Mouse (Mus musculus) erythroblast, embryonic 14.5 days (primary cell): ENCODE results near the gene Ppp1r12c. TPM values are rescaled to one million over a fixed set of nuclear protein-coding genes. Genes with fewer than 3 reads are reported as not detected.

ENCODE experiments used
- H3K27me3 ChIP-seq: 2 replicates; pipeline ENCODE4 v1.6.1; 2012; ENCODE audit warnings: inconsistent platforms; ENCODE audit not compliant: control insufficient read depth
- H3K36me3 ChIP-seq: 2 replicates; pipeline ENCODE4 v1.6.1; 2012; ENCODE audit warnings: mild to moderate bottlenecking, inconsistent platforms; ENCODE audit not compliant: control insufficient read depth
- H3K4me1 ChIP-seq: 2 replicates; pipeline ENCODE4 v1.6.1; 2012; ENCODE audit warnings: inconsistent platforms; ENCODE audit not compliant: control insufficient read depth
- H3K4me3 ChIP-seq: replicated peaks from 2 replicates; pipeline ENCODE3; 2012; ENCODE audit warnings: moderate library complexity, mild to moderate bottlenecking, inconsistent platforms
- H3K9me3 ChIP-seq: 2 replicates; pipeline ENCODE4 v1.6.1; 2012; ENCODE audit warnings: low read length, inconsistent platforms, mixed read lengths; ENCODE audit not compliant: control insufficient read depth
- GATA1 ChIP-seq: IDR thresholded peaks from 2 replicates; pipeline ENCODE4 v1.6.1; 2012; ENCODE audit warnings: low read length, inconsistent platforms, mixed read lengths
- TAL1 ChIP-seq: IDR thresholded peaks from 3 replicates; pipeline ENCODE4 v1.6.1; 2012; ENCODE audit warnings: low read length, inconsistent platforms, mixed read lengths
- polyA plus RNA-seq: library from polyadenylated mRNA; stranded (reverse); fragments of >175 nt; gene quantifications from 2 replicates; pipeline ENCODE4 v1.2.3, GENCODE M21; 2012

Ppp1r12c gene
- polyA plus RNA-seq, 1 experiment, result 10.8 TPM

DNA sequence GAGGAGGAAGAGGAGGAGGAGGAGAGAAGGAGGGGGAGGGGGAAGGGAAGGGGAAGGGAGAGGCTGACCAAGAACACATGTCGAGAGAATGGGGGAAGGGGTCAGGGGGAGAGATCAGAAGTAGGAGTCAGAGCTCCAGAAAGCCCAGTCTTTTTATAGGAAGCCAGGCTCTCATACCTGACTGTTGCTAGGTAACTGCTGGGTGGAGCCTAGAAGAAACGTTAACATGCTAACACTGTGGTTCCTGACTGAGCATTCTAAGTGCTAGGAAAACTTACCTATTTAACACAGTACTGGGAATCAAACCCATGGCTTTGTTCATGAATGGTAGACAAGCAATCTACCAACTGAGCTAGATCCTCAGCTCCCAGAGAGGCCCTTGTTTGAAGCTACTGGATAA is 52.3 kb downstream of the Ppp1r12c start:
- Histone ChIP-seq H3K27me3 (no peaks in the 10 kb centered on the region), H3K9me3 (no peaks in the 10 kb centered on the region), H3K4me3 (no peak overlapping the region), H3K4me1 (peaks cover 24% of the 10 kb centered on the region), H3K36me3 (no peaks in the 10 kb centered on the region; the same call in 1 of the 2 replicates)
- TF ChIP-seq GATA1 (no peak), TAL1 (no peak)

DNA sequence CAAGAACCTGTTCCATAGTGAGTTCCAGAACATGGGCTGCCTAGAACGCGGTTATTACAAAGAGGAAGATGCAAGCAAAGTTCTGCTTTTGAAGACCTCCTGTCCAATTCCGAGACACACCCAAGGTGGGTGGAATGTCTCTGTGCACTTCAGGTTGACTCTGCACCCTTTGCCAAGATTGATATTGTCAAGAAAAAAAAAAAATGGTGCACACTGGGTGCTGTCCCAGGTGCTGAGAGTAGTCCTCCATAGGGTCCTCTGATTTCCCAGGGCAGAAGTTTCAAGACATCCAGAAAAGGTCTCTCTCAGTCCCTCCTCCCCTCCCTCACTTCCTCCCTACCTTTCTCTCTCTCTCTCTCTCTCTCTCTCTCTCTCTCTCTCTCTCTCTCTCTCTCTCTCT is 53.0 kb downstream of the Ppp1r12c start:
- TF ChIP-seq GATA1 (no peak), TAL1 (no peak)
- Histone ChIP-seq H3K27me3 (no peaks in the 10 kb centered on the region), H3K4me1 (peaks cover 24% of the 10 kb centered on the region), H3K4me3 (no peak overlapping the region), H3K36me3 (peaks cover 8% of the 10 kb centered on the region), H3K9me3 (no peaks in the 10 kb centered on the region)

DNA sequence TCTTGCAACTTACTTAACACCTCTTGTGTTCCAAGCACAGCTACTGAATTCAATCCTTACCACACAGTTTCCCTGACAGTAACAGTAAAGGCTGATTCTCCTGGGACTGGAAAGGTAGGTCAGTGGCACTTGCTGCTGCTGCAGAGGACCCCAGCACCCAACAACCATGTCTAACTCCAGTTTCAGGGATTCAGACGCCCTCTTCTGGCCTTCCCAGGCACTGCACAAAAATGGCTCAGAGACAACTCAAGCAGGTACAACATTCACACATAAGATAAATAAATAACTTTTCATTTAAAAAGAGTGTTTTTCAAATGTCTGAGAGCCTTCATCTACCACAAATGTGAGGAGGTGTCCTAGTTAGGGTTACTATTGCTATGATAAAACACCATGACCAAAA is 54.3 kb downstream of the Ppp1r12c start:
- TF ChIP-seq GATA1 (no peak), TAL1 (no peak)
- H3K27me3 ChIP-seq, result no peaks in the 10 kb centered on the region
- H3K36me3 ChIP-seq, result peaks cover 17% of the 10 kb centered on the region
- H3K9me3 ChIP-seq, result no peaks in the 10 kb centered on the region
- H3K4me1 ChIP-seq, result peaks cover 17% of the 10 kb centered on the region
- no peak overlapping the region for H3K4me3 ChIP-seq

DNA sequence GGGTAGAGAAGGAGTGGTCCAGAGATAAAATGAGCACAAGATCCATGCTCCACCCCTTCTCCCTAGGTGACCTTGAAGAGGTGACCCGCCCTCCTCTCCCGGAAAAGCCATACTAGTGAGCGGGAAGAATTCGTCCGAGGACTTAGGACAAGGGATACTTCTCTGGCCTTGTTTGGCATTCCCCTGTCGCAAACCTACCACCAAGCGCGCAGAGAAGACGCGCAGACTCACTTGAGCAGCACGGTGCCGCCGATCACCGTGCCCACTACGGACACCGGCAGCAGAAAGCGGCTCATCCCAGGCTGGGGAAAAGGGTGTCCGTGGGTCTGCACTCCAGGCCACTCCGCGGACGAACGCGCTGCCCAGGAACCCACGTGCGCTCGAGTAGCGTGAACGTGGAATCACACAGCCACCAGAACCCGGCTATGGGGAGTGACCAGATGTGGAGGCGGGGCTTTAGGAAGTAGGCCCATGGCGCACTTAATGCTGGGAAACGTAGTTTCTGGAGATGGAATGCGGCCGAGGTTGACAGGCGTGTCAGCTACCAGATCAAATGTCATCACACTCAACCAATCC is 56.2 kb downstream of the Ppp1r12c start, which contains the start of gene Rdh13:
Gene Rdh13 (minus strand): TSS at position 434 of the 576 bp plus-strand sequence.
- no peak for TF ChIP-seq TAL1
- TF ChIP-seq GATA1, result no peak
- peak within 1 kb of the TSS; percentile 72 for H3K4me3 ChIP-seq
- H3K9me3 ChIP-seq, result no peaks in the 10 kb centered on the region
- H3K4me1 ChIP-seq, result peaks cover 17% of the 10 kb centered on the region
- H3K36me3 ChIP-seq, result peaks cover 28% of the 10 kb centered on the region
- H3K27me3 ChIP-seq, result no peaks in the 10 kb centered on the region

DNA sequence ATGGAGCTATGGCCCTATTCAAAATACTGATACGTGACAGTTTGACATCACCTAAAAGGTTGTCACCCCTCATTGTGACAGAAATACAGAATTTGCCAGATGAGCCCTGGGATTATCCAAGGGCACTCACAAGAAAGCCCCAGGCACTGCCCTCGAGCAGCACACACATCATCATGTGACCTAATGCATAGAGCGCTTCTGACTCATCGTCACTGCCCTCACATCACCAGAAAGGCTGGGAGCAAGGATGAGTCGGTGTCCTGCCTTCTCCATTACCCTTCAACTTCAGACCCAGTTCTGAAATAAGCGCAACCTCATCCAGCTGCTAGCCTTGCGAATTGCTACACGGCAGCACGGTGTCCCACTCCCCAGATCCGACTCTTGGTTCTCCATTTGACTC is 60.9 kb downstream of the Ppp1r12c start:
- Histone ChIP-seq H3K9me3 (no peaks in the 10 kb centered on the region), H3K36me3 (peaks cover 40% of the 10 kb centered on the region), H3K4me1 (peaks cover 11% of the 10 kb centered on the region), H3K27me3 (no peaks in the 10 kb centered on the region), H3K4me3 (no peak overlapping the region)
- TF ChIP-seq TAL1 (no peak), GATA1 (no peak)

DNA sequence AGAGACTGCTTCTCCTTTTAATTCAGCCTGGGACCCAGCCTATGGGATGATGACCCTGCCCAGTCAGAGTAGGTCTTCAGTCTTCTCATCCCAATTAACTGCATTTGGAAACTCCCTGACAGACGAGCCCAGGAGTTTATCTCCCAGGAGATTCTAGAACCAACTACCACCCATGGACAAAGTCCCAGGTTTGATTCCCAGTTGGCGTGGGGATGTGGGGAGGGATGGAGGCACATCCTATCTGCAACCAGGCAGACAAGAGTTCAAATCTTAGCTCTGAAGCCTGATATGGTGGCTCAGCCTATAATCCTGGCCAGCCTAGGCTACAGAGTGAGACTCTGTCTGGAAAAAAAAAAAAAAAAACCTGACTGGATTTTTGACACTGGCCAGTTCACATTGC is 63.8 kb downstream of the Ppp1r12c start:
- no peak overlapping the region for H3K4me3 ChIP-seq
- peaks cover 44% of the 10 kb centered on the region for H3K36me3 ChIP-seq
- H3K4me1 ChIP-seq, result no peaks in the 10 kb centered on the region
- TF ChIP-seq GATA1, result no peak
- TF ChIP-seq TAL1, result no peak
- no peaks in the 10 kb centered on the region for H3K27me3 ChIP-seq
- no peaks in the 10 kb centered on the region for H3K9me3 ChIP-seq

DNA sequence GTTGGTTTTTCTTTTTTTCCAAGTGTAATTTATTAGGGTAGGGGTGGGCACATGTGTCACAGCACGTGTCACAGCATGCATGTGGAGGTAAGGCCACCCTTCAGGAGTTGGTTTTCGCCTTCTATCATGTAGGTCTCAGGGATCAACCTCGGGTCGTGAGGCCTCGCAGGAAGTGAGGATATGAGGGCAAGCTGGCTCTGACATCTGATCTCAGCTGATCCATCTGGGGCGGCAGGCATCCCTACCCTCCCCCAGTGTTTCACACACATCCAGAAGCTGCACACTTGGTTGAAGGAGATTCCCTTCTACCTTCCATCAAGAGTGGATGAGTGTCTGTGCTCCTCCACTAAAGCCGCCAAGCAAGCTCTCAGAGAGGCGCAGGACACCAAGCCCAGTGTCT is 69.5 kb downstream of the Ppp1r12c start:
- Histone ChIP-seq H3K4me3 (no peak overlapping the region), H3K9me3 (peaks cover 2% of the 10 kb centered on the region; the same call in 1 of the 2 replicates), H3K27me3 (no peaks in the 10 kb centered on the region), H3K36me3 (peaks cover 54% of the 10 kb centered on the region), H3K4me1 (no peaks in the 10 kb centered on the region)
- TF ChIP-seq GATA1 (no peak), TAL1 (no peak)

DNA sequence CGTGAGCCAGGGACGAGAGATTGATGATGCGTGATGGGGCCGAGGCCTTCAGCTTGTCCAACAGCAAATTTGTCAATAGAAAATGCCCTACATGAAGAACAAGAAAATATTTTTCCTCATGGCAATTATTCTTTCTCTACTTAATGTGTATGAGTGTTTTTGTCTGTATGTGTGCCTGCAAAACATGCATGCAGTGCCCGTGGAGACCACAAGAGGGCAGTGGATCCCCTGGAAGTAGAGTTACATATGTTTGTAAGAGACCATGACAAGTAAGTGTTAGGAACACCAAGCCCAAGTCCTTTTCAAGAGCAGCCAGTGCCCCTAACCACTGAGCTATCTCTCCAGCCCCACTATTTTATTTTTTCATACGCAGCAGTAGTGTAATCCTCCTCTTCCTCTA is 69.9 kb downstream of the Ppp1r12c start:
- no peaks in the 10 kb centered on the region for H3K27me3 ChIP-seq
- peaks cover 2% of the 10 kb centered on the region; the same call in 1 of the 2 replicates for H3K9me3 ChIP-seq
- TF ChIP-seq TAL1, result no peak
- no peak for TF ChIP-seq GATA1
- peaks cover 51% of the 10 kb centered on the region for H3K36me3 ChIP-seq
- H3K4me1 ChIP-seq, result no peaks in the 10 kb centered on the region
- H3K4me3 ChIP-seq, result no peak overlapping the region

Other genes starting within 250 kb of the Ppp1r12c start
- gene Ncr1, start 164.0 kb downstream of the Ppp1r12c start, polyA plus RNA-seq, result not detected in 2 replicates
- 0.05 TPM in 1 of 2 replicates, not detected in the other for gene Gp6, start 103.9 kb downstream of the Ppp1r12c start, polyA plus RNA-seq
- gene Rdh13, start 56.0 kb downstream of the Ppp1r12c start, polyA plus RNA-seq, result 0.02 TPM in 1 of 2 replicates, not detected in the other
- gene Eps8l1, start 41.0 kb downstream of the Ppp1r12c start, polyA plus RNA-seq, result not detected in 2 replicates
- 0.28 TPM in 1 of 2 replicates, not detected in the other for gene Tnnt1, start 14.7 kb upstream of the Ppp1r12c start, polyA plus RNA-seq
- gene Tnni3, start 22.5 kb upstream of the Ppp1r12c start, polyA plus RNA-seq, result not detected in 2 replicates
- gene Dnaaf3, start 30.8 kb upstream of the Ppp1r12c start, polyA plus RNA-seq, result 0.02 TPM in 2 replicates
- 0.38 and 0.50 TPM in 2 replicates for gene Syt5, start 45.9 kb upstream of the Ppp1r12c start, polyA plus RNA-seq
- gene Ptprh, start 102.4 kb upstream of the Ppp1r12c start, polyA plus RNA-seq, result not detected in 2 replicates
- gene Tmem86b, start 129.7 kb upstream of the Ppp1r12c start, polyA plus RNA-seq, result 2.3 and 2.7 TPM in 2 replicates
- gene Ppp6r1, start 157.3 kb upstream of the Ppp1r12c start, polyA plus RNA-seq, result 23.5 and 30.2 TPM in 2 replicates
- gene Hspbp1, start 183.4 kb upstream of the Ppp1r12c start, polyA plus RNA-seq, result 12.9 and 13.0 TPM in 2 replicates
- 0.01 TPM in 1 of 2 replicates, not detected in the other for gene Brsk1, start 188.9 kb upstream of the Ppp1r12c start, polyA plus RNA-seq
- gene Tmem150b, start 223.6 kb upstream of the Ppp1r12c start, polyA plus RNA-seq, result not detected in 2 replicates
- 67.3 and 67.8 TPM in 2 replicates for gene Kmt5c, start 238.4 kb upstream of the Ppp1r12c start, polyA plus RNA-seq